Mouse (Mus musculus): ENCODE measurements around the gene Stk10. TPM values are rescaled to one million over a fixed set of nuclear protein-coding genes. Genes with fewer than 3 reads are reported as not detected.
A peak's percentile ranks its signal among the peaks of the same experiment; 100 is the strongest.

Gene Stk10
- polyA plus RNA-seq, 1 experiment = 32.9 TPM

DNA sequence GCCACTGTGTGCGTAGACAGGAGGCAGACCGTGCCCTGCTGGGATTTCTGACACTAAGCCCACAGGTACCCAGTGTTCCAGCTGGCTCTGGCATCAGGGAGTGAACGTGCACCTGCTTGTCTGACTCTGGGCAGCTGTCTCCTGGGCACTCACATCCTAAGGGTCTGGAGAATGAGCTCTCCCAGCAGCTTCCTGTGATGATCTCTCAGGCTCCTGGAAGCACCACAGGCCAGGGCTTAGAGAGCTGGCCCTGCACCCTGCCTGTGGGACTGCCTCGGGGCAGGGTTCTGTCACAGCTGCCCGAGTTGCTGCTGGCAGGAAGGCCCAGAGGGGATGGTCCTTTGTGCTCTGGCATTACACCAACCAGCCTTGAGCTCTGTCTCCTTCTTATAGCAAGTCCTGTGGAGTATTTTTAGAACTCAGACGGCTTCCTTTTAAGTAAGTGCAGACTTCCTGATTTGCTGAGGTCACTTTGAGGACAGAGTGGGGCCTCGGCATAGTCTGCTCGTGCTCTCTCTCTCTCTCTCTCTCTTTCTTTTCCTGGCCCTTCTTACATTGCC lies 86.2 kb downstream of the Stk10 start:
- H3K4me3 ChIP-seq (ENCODE audit: insufficient read depth, low read length) = no peak overlapping the region
- TF ChIP-seq POLR2A (IDR thresholded peaks at IDR 0.05; ENCODE audit: borderline replicate concordance, low read depth, low read length) (no peak), CTCF (IDR thresholded peaks at IDR 0.05; ENCODE audit: low read depth, low read length) (no peak)
- peaks cover 26% of the 10 kb centered on the region for H3K4me1 ChIP-seq (ENCODE audit: control insufficient read depth, insufficient read depth, low read length)
- H3K27ac ChIP-seq (ENCODE audit: insufficient read depth, low read depth, low read length) = peak overlapping the region; percentile 21

DNA sequence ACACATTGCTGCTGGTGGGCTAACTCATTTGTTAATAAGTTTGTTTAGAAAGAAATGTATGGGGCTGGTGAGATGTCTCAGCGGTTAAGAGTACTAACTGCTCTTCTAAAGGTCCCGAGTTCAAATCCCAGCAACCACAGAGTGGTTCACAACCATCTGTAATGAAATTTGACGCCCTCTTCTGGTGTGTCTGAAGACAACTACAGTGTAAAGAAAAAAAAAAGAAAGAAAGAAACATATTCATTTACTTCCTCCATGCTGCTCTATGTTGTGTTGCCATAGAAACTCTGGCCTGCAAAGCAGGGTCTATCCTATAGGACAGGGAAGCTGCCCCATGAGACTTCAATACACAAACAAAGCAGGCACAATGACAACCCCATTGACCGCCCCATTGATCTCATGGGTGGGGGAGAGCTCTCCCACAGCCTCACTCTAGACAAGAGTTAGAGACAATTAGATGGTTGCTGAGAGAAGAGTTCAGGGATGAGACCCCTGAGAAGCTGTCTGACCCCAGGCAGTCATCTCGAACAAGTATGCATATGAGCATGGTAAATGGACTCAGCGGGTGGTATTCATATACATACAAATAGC lies 86.9 kb downstream of the Stk10 start:
- Histone ChIP-seq H3K4me3 (ENCODE audit: insufficient read depth, low read length) (no peak overlapping the region), H3K4me1 (ENCODE audit: control insufficient read depth, insufficient read depth, low read length) (peaks cover 26% of the 10 kb centered on the region), H3K27ac (ENCODE audit: insufficient read depth, low read depth, low read length) (no peak overlapping the region)
- no peak for TF ChIP-seq POLR2A (IDR thresholded peaks at IDR 0.05; ENCODE audit: borderline replicate concordance, low read depth, low read length)
- no peak for TF ChIP-seq CTCF (IDR thresholded peaks at IDR 0.05; ENCODE audit: low read depth, low read length)

DNA sequence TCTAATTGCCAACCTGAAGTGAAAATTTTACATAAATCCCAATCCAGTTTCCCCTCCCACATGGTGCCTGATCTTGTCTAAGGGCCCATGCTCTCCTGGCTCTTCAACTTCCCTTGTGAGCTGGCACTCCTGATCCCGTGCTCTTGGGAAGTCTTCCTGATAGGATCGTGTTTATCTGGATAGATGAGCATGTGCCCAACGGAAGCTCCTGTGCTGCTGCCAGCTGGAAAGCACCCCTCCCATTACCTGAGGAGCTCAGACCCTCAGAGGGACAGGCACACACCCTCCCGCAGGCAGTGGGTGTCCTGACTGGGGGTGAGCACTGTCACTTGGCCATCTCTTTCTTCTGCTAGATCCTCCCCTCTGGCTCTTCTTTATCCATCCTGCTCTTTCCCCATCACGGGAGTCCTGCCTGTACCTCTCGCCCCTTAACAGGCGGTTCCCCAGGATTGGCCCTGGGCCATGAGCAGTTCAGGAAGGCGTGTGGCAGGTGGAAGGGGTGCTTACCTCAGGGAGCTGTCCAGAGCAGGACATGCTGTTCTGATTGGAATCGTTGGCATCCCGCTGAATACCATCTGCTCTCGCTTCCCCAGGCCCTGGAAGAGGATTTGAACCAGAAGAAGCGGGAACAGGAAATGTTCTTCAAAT lies 88.8 kb downstream of the Stk10 start:
- no peak overlapping the region for H3K4me3 ChIP-seq (ENCODE audit: insufficient read depth, low read length)
- no peak overlapping the region for H3K27ac ChIP-seq (ENCODE audit: insufficient read depth, low read depth, low read length)
- peaks cover 22% of the 10 kb centered on the region for H3K4me1 ChIP-seq (ENCODE audit: control insufficient read depth, insufficient read depth, low read length)
- TF ChIP-seq CTCF (IDR thresholded peaks at IDR 0.05; ENCODE audit: low read depth, low read length) = no peak
- TF ChIP-seq POLR2A (IDR thresholded peaks at IDR 0.05; ENCODE audit: borderline replicate concordance, low read depth, low read length) = no peak

- TF ChIP-seq POLR2A (IDR thresholded peaks at IDR 0.05; ENCODE audit: borderline replicate concordance, low read depth, low read length) (no peak), CTCF (IDR thresholded peaks at IDR 0.05; ENCODE audit: low read depth, low read length) (no peak)
- H3K27ac ChIP-seq (ENCODE audit: insufficient read depth, low read depth, low read length) = no peak overlapping the region
- no peak overlapping the region for H3K4me3 ChIP-seq (ENCODE audit: insufficient read depth, low read length)
- peaks cover 22% of the 10 kb centered on the region for H3K4me1 ChIP-seq (ENCODE audit: control insufficient read depth, insufficient read depth, low read length)
These were observed 89.5 kb downstream of the Stk10 start for GRCm38 (mm10) chr11:32622479-32623190.

- TF ChIP-seq CTCF (IDR thresholded peaks at IDR 0.05; ENCODE audit: low read depth, low read length) (no peak), POLR2A (IDR thresholded peaks at IDR 0.05; ENCODE audit: borderline replicate concordance, low read depth, low read length) (no peak)
- Histone ChIP-seq H3K4me3 (ENCODE audit: insufficient read depth, low read length) (no peak overlapping the region), H3K4me1 (ENCODE audit: control insufficient read depth, insufficient read depth, low read length) (peaks cover 17% of the 10 kb centered on the region), H3K27ac (ENCODE audit: insufficient read depth, low read depth, low read length) (no peak overlapping the region)
These were observed 90.1 kb downstream of the Stk10 start for GRCm38 (mm10) chr11:32623236-32623635.

DNA sequence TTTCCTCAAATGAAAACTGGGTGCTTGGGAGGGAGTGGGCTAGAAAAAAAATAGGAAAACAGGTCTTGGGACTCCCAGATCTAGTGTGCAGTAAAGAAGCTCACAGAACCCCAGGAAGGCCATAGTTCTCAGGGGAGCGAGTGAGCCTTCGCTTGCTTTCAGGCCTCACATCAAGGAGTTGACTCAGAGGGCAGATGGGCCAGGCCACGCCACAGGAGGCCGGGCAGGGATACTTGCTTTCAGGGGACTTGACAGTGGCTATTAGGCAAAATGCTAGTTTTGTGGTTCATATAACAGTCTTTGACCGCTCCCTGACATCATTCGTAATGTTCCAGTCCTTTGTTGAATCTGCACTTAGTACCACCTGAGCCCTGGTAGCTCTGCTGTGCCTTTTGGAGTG lies 90.8 kb downstream of the Stk10 start:
- TF ChIP-seq CTCF (IDR thresholded peaks at IDR 0.05; ENCODE audit: low read depth, low read length) = no peak
- TF ChIP-seq POLR2A (IDR thresholded peaks at IDR 0.05; ENCODE audit: borderline replicate concordance, low read depth, low read length) = no peak
- no peak overlapping the region for H3K4me3 ChIP-seq (ENCODE audit: insufficient read depth, low read length)
- peaks cover 12% of the 10 kb centered on the region for H3K4me1 ChIP-seq (ENCODE audit: control insufficient read depth, insufficient read depth, low read length)
- no peak overlapping the region for H3K27ac ChIP-seq (ENCODE audit: insufficient read depth, low read depth, low read length)

DNA sequence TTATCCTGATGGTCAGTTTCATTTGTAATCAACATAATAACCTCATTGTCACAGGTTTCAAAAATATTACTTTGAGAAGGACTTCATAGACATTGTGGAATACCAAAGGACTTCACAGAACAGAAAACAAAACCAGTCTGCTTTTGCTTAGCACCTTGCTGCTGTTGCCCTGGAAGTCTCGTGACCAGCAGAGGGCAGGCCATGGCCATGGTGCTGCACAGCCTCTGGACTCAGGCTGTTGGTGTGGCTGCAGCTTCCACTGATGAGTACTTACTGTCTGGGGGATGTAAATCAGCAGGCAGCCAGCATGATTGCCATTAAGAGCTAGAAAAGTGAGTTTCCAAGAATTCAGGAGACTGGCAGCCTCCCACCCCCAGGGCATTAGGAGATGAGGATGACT lies 92.6 kb downstream of the Stk10 start:
- Histone ChIP-seq H3K4me3 (ENCODE audit: insufficient read depth, low read length) (no peak overlapping the region), H3K27ac (ENCODE audit: insufficient read depth, low read depth, low read length) (no peak overlapping the region), H3K4me1 (ENCODE audit: control insufficient read depth, insufficient read depth, low read length) (peaks cover 6% of the 10 kb centered on the region)
- TF ChIP-seq CTCF (IDR thresholded peaks at IDR 0.05; ENCODE audit: low read depth, low read length) = peak; percentile 88
- no peak for TF ChIP-seq POLR2A (IDR thresholded peaks at IDR 0.05; ENCODE audit: borderline replicate concordance, low read depth, low read length)

GRCm38 (mm10) chr11:32626079-32626478 lies 93.0 kb downstream of the Stk10 start:
- peaks cover 10% of the 10 kb centered on the region for H3K4me1 ChIP-seq (ENCODE audit: control insufficient read depth, insufficient read depth, low read length)
- no peak overlapping the region for H3K4me3 ChIP-seq (ENCODE audit: insufficient read depth, low read length)
- no peak overlapping the region for H3K27ac ChIP-seq (ENCODE audit: insufficient read depth, low read depth, low read length)
- no peak for TF ChIP-seq CTCF (IDR thresholded peaks at IDR 0.05; ENCODE audit: low read depth, low read length)
- TF ChIP-seq POLR2A (IDR thresholded peaks at IDR 0.05; ENCODE audit: borderline replicate concordance, low read depth, low read length) = no peak

- no peak overlapping the region for H3K4me3 ChIP-seq (ENCODE audit: insufficient read depth, low read length)
- no peak for TF ChIP-seq POLR2A (IDR thresholded peaks at IDR 0.05; ENCODE audit: borderline replicate concordance, low read depth, low read length)
- no peak for TF ChIP-seq CTCF (IDR thresholded peaks at IDR 0.05; ENCODE audit: low read depth, low read length)
- H3K27ac ChIP-seq (ENCODE audit: insufficient read depth, low read depth, low read length) = no peak overlapping the region
- peaks cover 12% of the 10 kb centered on the region for H3K4me1 ChIP-seq (ENCODE audit: control insufficient read depth, insufficient read depth, low read length)
These were observed 94.8 kb downstream of the Stk10 start for GRCm38 (mm10) chr11:32627900-32628299.
